Mouse (Mus musculus): ENCODE results near the gene Cldn6.

DNA sequence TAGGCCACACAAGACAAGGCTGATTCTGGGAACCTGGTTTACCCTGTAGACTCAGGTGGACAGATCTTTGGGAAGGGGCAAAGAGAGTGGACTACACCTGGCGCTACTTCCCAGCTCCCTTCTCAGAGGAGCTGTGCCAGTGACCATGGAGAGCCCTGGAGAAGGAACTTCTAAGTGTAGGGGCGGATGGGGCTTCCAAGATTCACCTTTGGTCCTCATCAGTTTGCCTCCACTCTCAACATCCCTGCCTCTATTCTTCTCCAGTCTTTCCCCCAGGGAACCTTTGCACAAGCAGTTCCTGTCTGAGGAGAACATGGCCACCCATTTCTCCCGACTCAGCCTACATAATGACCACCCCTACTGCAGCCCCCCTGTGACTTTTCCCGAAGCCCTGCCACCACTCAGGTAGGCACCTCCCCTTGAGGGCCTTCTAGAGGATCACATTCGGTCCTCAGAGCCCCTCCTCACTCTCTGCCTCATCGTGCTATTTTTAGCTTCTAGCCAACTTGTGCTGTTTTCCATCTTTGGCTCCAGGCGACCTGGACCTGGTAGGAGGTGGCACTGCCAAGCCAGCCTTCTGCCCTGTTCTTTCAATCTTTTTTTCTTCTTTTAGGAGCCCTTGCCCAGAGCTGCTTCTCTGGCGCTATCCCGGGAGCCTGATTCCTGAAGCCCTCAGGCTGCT is 4.6 kb upstream of the Cldn6 start:
- TF ChIP-seq POLR2A (IDR thresholded peaks at IDR 0.05; ENCODE audit: low read depth, low read length) (no peak), CTCF (conservative IDR thresholded peaks at IDR 0.05; ENCODE audit: insufficient read depth, insufficient read length, low read depth, low read length) (no peak)
